Mouse (Mus musculus): ENCODE data around the gene Clptm1. TPM values are rescaled to one million over a fixed set of nuclear protein-coding genes. Genes with fewer than 3 reads are reported as not detected.

Clptm1 gene
- polyA plus RNA-seq, 1 experiment = 95.7 TPM

GRCm38 (mm10) chr7:19683771-19684201 is 19.0 kb upstream of the Clptm1 start:
- no peak overlapping the region for H3K4me3 ChIP-seq (ENCODE audit: insufficient read depth, poor library complexity, severe bottlenecking)
- H3K79me2 ChIP-seq (ENCODE audit: control insufficient read depth, insufficient read depth) = no peaks in the 10 kb centered on the region
- H3K27me3 ChIP-seq (ENCODE audit: control insufficient read depth, insufficient read depth, insufficient read length) = peaks cover 12% of the 10 kb centered on the region
- no peaks in the 10 kb centered on the region for H3K36me3 ChIP-seq (ENCODE audit: control insufficient read depth, insufficient read depth)
- H3ac ChIP-seq (ENCODE audit: control insufficient read depth, insufficient read length, low read depth) = no peak overlapping the region
- TF ChIP-seq CEBPB (IDR thresholded peaks at IDR 0.05; ENCODE audit: low read depth) (no peak), USF1 (IDR thresholded peaks at IDR 0.05; ENCODE audit: low read depth) (no peak), FOSL1 (IDR thresholded peaks at IDR 0.05; ENCODE audit: insufficient read depth, low read length, poor library complexity, severe bottlenecking) (no peak), CTCF (IDR thresholded peaks at IDR 0.05; ENCODE audit: control insufficient read depth, insufficient read depth, insufficient read length) (no peak), MYOG (IDR thresholded peaks at IDR 0.05; ENCODE audit: control insufficient read depth, extremely low read depth, insufficient read length) (no peak), MYOD1 (IDR thresholded peaks at IDR 0.05; ENCODE audit: control insufficient read depth, insufficient read length, low read depth) (no peak), MAX (IDR thresholded peaks at IDR 0.05) (no peak)
- no peaks in the 10 kb centered on the region for H3K79me3 ChIP-seq (ENCODE audit: low read depth)

GRCm38 (mm10) chr7:19682979-19683378 is 18.1 kb upstream of the Clptm1 start:
- H3K27me3 ChIP-seq (ENCODE audit: control insufficient read depth, insufficient read depth, insufficient read length) = peaks cover 10% of the 10 kb centered on the region
- H3K79me3 ChIP-seq (ENCODE audit: low read depth) = no peaks in the 10 kb centered on the region
- no peak overlapping the region for H3K4me3 ChIP-seq (ENCODE audit: insufficient read depth, poor library complexity, severe bottlenecking)
- TF ChIP-seq MAX (IDR thresholded peaks at IDR 0.05) (no peak), MYOD1 (IDR thresholded peaks at IDR 0.05; ENCODE audit: control insufficient read depth, insufficient read length, low read depth) (no peak), MYOG (IDR thresholded peaks at IDR 0.05; ENCODE audit: control insufficient read depth, extremely low read depth, insufficient read length) (no peak), USF1 (IDR thresholded peaks at IDR 0.05; ENCODE audit: low read depth) (no peak), CTCF (IDR thresholded peaks at IDR 0.05; ENCODE audit: control insufficient read depth, insufficient read depth, insufficient read length) (no peak), CEBPB (IDR thresholded peaks at IDR 0.05; ENCODE audit: low read depth) (no peak), FOSL1 (IDR thresholded peaks at IDR 0.05; ENCODE audit: insufficient read depth, low read length, poor library complexity, severe bottlenecking) (no peak)
- H3K79me2 ChIP-seq (ENCODE audit: control insufficient read depth, insufficient read depth) = no peaks in the 10 kb centered on the region
- H3ac ChIP-seq (ENCODE audit: control insufficient read depth, insufficient read length, low read depth) = no peak overlapping the region
- H3K36me3 ChIP-seq (ENCODE audit: control insufficient read depth, insufficient read depth) = no peaks in the 10 kb centered on the region

- TF ChIP-seq MYOG (IDR thresholded peaks at IDR 0.05; ENCODE audit: control insufficient read depth, extremely low read depth, insufficient read length) (no peak), USF1 (IDR thresholded peaks at IDR 0.05; ENCODE audit: low read depth) (no peak), CTCF (IDR thresholded peaks at IDR 0.05; ENCODE audit: control insufficient read depth, insufficient read depth, insufficient read length) (no peak), MYOD1 (IDR thresholded peaks at IDR 0.05; ENCODE audit: control insufficient read depth, insufficient read length, low read depth) (no peak), FOSL1 (IDR thresholded peaks at IDR 0.05; ENCODE audit: insufficient read depth, low read length, poor library complexity, severe bottlenecking) (no peak), MAX (IDR thresholded peaks at IDR 0.05) (no peak), CEBPB (IDR thresholded peaks at IDR 0.05; ENCODE audit: low read depth) (no peak)
- H3K27me3 ChIP-seq (ENCODE audit: control insufficient read depth, insufficient read depth, insufficient read length) = peaks cover 13% of the 10 kb centered on the region
- no peaks in the 10 kb centered on the region for H3K79me3 ChIP-seq (ENCODE audit: low read depth)
- H3ac ChIP-seq (ENCODE audit: control insufficient read depth, insufficient read length, low read depth) = no peak within 1 kb of the TSS
- no peaks in the 10 kb centered on the region for H3K79me2 ChIP-seq (ENCODE audit: control insufficient read depth, insufficient read depth)
- H3K4me3 ChIP-seq (ENCODE audit: insufficient read depth, poor library complexity, severe bottlenecking) = no peak within 1 kb of the TSS
- no peaks in the 10 kb centered on the region for H3K36me3 ChIP-seq (ENCODE audit: control insufficient read depth, insufficient read depth)
These were observed 16.4 kb upstream of the Clptm1 start, which contains the start of the genes Gm44805 and Apoc4 for GRCm38 (mm10) chr7:19681202-19681694. Gene Gm44805 (minus strand): TSS chr7:19681423. Gene Apoc4 (minus strand): TSS chr7:19681479.

GRCm38 (mm10) chr7:19680702-19681101 is 15.9 kb upstream of the Clptm1 start:
- Histone ChIP-seq H3K4me3 (ENCODE audit: insufficient read depth, poor library complexity, severe bottlenecking) (no peak overlapping the region), H3K27me3 (ENCODE audit: control insufficient read depth, insufficient read depth, insufficient read length) (peaks cover 12% of the 10 kb centered on the region), H3K79me3 (ENCODE audit: low read depth) (no peaks in the 10 kb centered on the region), H3K36me3 (ENCODE audit: control insufficient read depth, insufficient read depth) (no peaks in the 10 kb centered on the region), H3ac (ENCODE audit: control insufficient read depth, insufficient read length, low read depth) (no peak overlapping the region), H3K79me2 (ENCODE audit: control insufficient read depth, insufficient read depth) (no peaks in the 10 kb centered on the region)
- TF ChIP-seq FOSL1 (IDR thresholded peaks at IDR 0.05; ENCODE audit: insufficient read depth, low read length, poor library complexity, severe bottlenecking) (no peak), CTCF (IDR thresholded peaks at IDR 0.05; ENCODE audit: control insufficient read depth, insufficient read depth, insufficient read length) (no peak), CEBPB (IDR thresholded peaks at IDR 0.05; ENCODE audit: low read depth) (no peak), MYOD1 (IDR thresholded peaks at IDR 0.05; ENCODE audit: control insufficient read depth, insufficient read length, low read depth) (no peak), USF1 (IDR thresholded peaks at IDR 0.05; ENCODE audit: low read depth) (no peak), MYOG (IDR thresholded peaks at IDR 0.05; ENCODE audit: control insufficient read depth, extremely low read depth, insufficient read length) (no peak), MAX (IDR thresholded peaks at IDR 0.05) (no peak)

- Histone ChIP-seq H3K79me3 (ENCODE audit: low read depth) (no peaks in the 10 kb centered on the region), H3K4me3 (ENCODE audit: insufficient read depth, poor library complexity, severe bottlenecking) (no peak overlapping the region), H3K79me2 (ENCODE audit: control insufficient read depth, insufficient read depth) (no peaks in the 10 kb centered on the region), H3ac (ENCODE audit: control insufficient read depth, insufficient read length, low read depth) (no peak overlapping the region), H3K36me3 (ENCODE audit: control insufficient read depth, insufficient read depth) (no peaks in the 10 kb centered on the region), H3K27me3 (ENCODE audit: control insufficient read depth, insufficient read depth, insufficient read length) (peaks cover 3% of the 10 kb centered on the region)
- TF ChIP-seq CTCF (IDR thresholded peaks at IDR 0.05; ENCODE audit: control insufficient read depth, insufficient read depth, insufficient read length) (no peak), USF1 (IDR thresholded peaks at IDR 0.05; ENCODE audit: low read depth) (no peak), MYOG (IDR thresholded peaks at IDR 0.05; ENCODE audit: control insufficient read depth, extremely low read depth, insufficient read length) (no peak), MYOD1 (IDR thresholded peaks at IDR 0.05; ENCODE audit: control insufficient read depth, insufficient read length, low read depth) (no peak), CEBPB (IDR thresholded peaks at IDR 0.05; ENCODE audit: low read depth) (no peak), FOSL1 (IDR thresholded peaks at IDR 0.05; ENCODE audit: insufficient read depth, low read length, poor library complexity, severe bottlenecking) (no peak), MAX (IDR thresholded peaks at IDR 0.05) (no peak)
These were observed 14.1 kb upstream of the Clptm1 start for GRCm38 (mm10) chr7:19678901-19679300.

Measured in C2C12 (cell line).